Mouse (Mus musculus) stomach, embryonic 15.5 days (tissue): ENCODE data around the gene Pdcl. TPM values are rescaled to one million over a fixed set of nuclear protein-coding genes. Genes with fewer than 3 reads are reported as not detected.

Experiments
- polyA plus RNA-seq: library from polyadenylated mRNA; unstranded; fragments of >200 nt; fragmentation: Nextera tagmentation; extraction: Ambion mirVana; gene quantifications from 2 replicates; pipeline ENCODE4 v1.2.1, GENCODE M21; 2015

The Pdcl gene
- polyA plus RNA-seq, 1 experiment from 2014 or later = 37.0 TPM

Other genes with a start within 250 kb of the Pdcl start
- gene Olfr362, start 241.4 kb downstream of the Pdcl start, polyA plus RNA-seq = not detected in 2 replicates
- not detected in 2 replicates for gene Olfr364-ps1, start 220.0 kb downstream of the Pdcl start, polyA plus RNA-seq
- gene Olfr365, start 171.1 kb downstream of the Pdcl start, polyA plus RNA-seq = not detected in 2 replicates
- gene Olfr366, start 147.8 kb downstream of the Pdcl start, polyA plus RNA-seq = not detected in 2 replicates
- gene Olfr368, start 32.8 kb downstream of the Pdcl start, polyA plus RNA-seq = not detected in 2 replicates
- 13.1 and 14.2 TPM in 2 replicates for gene Rc3h2, start 63.6 kb upstream of the Pdcl start, polyA plus RNA-seq
- gene Zbtb26, start 83.8 kb upstream of the Pdcl start, polyA plus RNA-seq = 5.9 and 6.3 TPM in 2 replicates
- gene Zbtb6, start 83.8 kb upstream of the Pdcl start, polyA plus RNA-seq = 6.4 and 6.5 TPM in 2 replicates
- 38.0 and 39.3 TPM in 2 replicates for gene Rabgap1, start 83.9 kb upstream of the Pdcl start, polyA plus RNA-seq
- 1.8 and 2.5 TPM in 2 replicates for gene Gpr21, start 157.0 kb upstream of the Pdcl start, polyA plus RNA-seq